Mouse (Mus musculus) lung, adult 2 months (tissue): ENCODE results near the gene Hist1h2bc.

ENCODE experiments used
- CTCF ChIP-seq: fragments of 200-500 bp; IDR thresholded peaks from 2 replicates; pipeline ENCODE4 v1.5.1; 2011; ENCODE audit warnings: mild to moderate bottlenecking, low read length, control low read depth; ENCODE audit not compliant: insufficient read depth
- POLR2A ChIP-seq: fragments of 200-500 bp; IDR thresholded peaks from 2 replicates; pipeline ENCODE4 v1.6.1; 2011; ENCODE audit warnings: low read depth, mild to moderate bottlenecking, control low read depth, low read length, borderline replicate concordance; ENCODE audit errors: extremely low read depth

DNA sequence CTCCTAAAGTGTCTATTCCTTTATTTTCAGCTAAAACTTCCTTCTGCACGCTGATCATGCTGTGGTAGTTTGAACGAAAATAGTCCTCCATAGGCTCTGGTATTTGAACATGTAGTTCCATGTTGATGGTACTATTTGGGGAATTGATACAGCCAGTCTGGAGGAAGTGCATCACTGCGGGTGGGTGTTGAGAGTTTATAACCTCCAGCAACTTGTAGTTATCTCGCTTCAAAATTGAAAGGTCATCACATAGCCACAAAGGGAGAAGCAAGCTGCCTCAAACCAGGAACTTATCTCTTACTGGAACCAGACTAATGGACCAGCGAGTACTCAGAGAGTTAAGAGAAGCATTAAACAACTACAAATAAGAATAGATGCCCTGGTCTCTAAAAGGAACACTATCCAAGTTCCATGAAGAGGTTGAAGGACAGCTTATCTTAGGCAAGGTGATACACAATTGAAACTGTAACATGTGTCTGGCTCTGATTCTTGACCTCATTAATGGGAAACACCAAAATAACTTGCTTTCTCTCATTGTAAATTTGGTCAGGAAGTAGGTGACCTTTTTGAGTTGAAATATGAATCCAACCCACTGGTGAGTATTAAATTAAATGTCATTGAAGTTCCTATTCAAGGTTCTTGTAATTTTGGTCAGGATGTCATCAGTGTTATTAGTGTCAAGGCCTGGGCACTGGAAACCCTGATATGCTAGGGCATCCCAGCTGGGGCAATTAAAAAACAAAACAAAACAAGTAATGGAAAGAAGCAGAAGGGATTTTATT is 32.5 kb downstream of the Hist1h2bc start:
- TF ChIP-seq POLR2A (no peak), CTCF (no peak)
